Mouse (Mus musculus) T-cell, adult 66 days (primary cell): ENCODE measurements around the gene Itgb3. TPM values are rescaled to one million over a fixed set of nuclear protein-coding genes. Genes with fewer than 3 reads are reported as not detected.

ENCODE experiments used
- total RNA-seq, 2 experiments: library from RNA; stranded (reverse); gene quantifications; 3 replicates in 1 of 2; 4 replicates in 1 of 2; pipeline ENCODE4 v1.2.4; 2023

The Itgb3 gene
- total RNA-seq, result 10 to 100 TPM; 89.1 to 96.8 TPM

DNA sequence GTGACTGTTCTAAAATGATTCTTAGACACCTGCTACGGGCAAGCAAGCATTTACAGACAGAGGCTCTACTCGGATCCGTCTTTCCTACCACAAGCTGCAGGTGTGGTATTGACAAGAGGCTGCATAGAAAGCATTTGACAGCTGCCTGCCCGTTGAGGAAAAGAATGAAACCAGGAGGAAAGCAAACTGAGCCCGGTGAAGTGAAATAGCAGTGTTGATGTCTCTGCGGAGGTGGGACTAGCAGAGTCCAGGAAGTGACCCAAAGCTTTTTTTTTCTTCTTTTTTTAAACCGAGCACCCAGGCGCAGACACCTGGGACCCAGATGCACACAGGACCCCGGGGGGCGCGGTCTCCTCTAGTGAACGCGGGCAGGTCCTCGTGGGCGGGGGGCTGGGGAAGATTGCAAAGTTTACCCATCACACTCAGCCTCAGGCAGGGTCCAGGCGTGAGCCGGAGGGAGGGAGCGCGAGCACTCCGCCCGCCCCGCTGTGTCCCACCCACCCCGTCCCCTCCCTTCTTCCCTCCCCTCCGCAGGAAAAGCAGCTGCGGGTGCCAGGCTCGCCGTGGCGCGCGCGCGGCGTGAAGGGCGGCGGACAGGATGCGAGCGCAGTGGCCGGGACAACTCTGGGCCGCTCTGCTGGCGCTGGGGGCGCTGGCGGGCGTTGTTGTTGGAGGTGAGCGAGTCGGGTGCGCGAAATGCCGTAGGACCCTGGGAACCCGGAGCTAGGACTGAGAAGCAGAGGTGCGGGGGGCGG is at the start of gene Itgb3:
Gene Itgb3 (plus strand): TSS at position 510 of the 755 bp plus-strand sequence.

DNA sequence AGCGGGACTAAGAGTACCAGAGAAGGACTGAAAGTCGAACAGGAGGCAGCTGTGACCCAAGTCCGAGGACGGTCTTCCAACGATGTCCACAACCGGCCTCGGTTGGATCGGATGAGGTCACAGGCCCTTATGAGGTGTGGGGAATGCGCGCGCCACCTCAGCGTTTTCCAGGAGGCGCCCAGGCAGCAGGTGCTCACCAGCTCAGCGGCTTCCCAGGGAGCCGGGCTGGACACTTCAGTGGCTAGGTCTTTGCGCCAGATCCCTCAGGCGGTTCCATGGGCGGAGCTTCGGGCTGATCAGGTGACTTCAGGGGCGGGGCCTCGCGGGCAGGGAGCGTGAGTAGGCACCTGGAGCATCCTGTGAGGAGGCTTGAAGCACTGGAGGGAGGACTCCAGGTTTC is 77.7 kb downstream of the Itgb3 start, which contains the start of gene Gm11639:
Gene Gm11639 (plus strand): TSS at position 160 of the 400 bp plus-strand sequence.

Other genes with a start within 250 kb of the Itgb3 start
- 100 to 1,000 TPM; 129 to 130 TPM for gene Kansl1, start 139.1 kb upstream of the Itgb3 start, total RNA-seq
- 10 to 100 TPM; 35.6 to 46.6 TPM for gene Cdc27, start 57.4 kb upstream of the Itgb3 start, total RNA-seq
- 1 to 10 TPM; 3.4 to 3.7 TPM for gene Myl4, start 57.3 kb upstream of the Itgb3 start, total RNA-seq
- gene Gm11639, start 77.7 kb downstream of the Itgb3 start, total RNA-seq, result under 1 TPM; 0.09 to 0.33 TPM